8 mouse cellular contexts compared by ENCODE assay signal in the genomic region with DNA sequence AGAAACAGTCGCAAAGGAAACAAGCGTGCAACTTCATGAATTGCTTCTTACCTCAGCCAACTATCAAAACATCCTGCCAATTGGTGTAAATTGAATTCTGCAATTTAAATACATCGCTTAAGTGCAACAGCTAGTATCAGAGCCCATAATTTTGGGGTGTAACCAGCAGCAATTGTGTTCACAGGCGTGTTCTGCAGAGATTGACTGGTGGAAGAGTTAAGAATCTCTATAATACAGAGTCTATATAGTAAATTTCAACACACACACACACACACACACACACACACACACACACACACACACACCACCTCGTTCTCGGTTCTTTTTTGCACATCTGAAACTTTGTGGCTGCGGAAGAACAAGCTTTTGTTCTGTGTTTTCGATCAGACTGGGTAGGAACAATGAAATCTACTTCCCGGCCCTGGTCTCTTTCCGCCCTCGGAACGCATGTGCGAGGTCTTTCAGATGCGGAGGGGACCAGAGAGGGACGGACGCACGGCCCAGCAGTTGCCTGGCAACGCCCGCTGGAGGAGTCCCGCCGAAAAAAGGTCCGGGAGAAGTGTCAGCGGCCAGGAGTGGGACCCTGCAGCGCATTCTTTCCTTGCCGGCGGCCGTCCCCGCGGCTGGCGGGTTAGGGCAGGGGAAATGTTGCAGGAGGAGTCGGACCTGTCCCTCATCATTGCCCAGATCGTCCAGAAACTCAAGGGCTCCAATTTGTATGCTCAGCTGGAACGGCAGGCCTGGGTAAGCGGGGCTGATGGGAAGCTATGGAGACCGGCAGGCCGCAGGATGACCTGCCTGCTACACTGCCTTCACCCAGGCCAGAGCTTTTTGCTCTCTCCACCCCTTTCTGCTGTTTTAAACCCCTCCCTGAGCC. TPM values are rescaled to one million over a fixed set of nuclear protein-coding genes. Genes with fewer than 3 reads are reported as not detected.
A peak's percentile ranks its signal among the peaks of the same experiment; 100 is the strongest.
DNase-seq lines count a peak whose midpoint lies in the region; ATAC-seq and TF ChIP-seq lines count a peak whose summit lies in the region.

Gene Tbc1d19 (plus strand): TSS at position 492 of the 877 bp plus-strand sequence.

- H3K27me3 ChIP-seq in cerebellum, adult 2 months (ENCODE audit: control insufficient read depth, insufficient read depth, low read length) = no peaks in the 10 kb centered on the region
- H3K27me3 ChIP-seq in forebrain, postnatal 0 days (ENCODE audit: insufficient read depth, low read length) = no peaks in the 10 kb centered on the region
- H3K27me3 ChIP-seq in neural tube, embryonic 15.5 days (replicated peaks) = no peaks in the 10 kb centered on the region; the same call in 1 of the 2 replicates

- no peaks in the 10 kb centered on the region for H3K9me3 ChIP-seq in ES-E14 (ENCODE audit: control insufficient read depth, insufficient read depth, low read depth, low read length)
- H3K9me3 ChIP-seq in forebrain, postnatal 0 days (ENCODE audit: low read length) = no peaks in the 10 kb centered on the region
- H3K9me3 ChIP-seq in neural tube, embryonic 15.5 days (replicated peaks) = no peaks in the 10 kb centered on the region

- intact Hi-C loops in heart, postnatal 36 days (cut with DNase I) = no loop called here

- TF ChIP-seq POLR2A in cerebellum, adult 2 months (IDR thresholded peaks at IDR 0.05; ENCODE audit: borderline replicate concordance, insufficient read depth, low read length) = no peak
- TF ChIP-seq POLR2A in lung, adult 2 months (IDR thresholded peaks at IDR 0.05; ENCODE audit: borderline replicate concordance, extremely low read depth, low read depth, low read length) = no peak; the same call in 1 of the 2 replicates

- ATAC-seq in forebrain, postnatal 0 days = peak; percentile 100
- peak; percentile 99 for ATAC-seq in neural tube, embryonic 15.5 days (ENCODE audit: low FRiP score)

- in situ Hi-C loops in ES-E14 (cut with MboI; ENCODE audit: low sequenced_read_pairs in 2 of 2, unreplicated experiment in 2 of 2) = no loop called here

- peak; percentile 81 for DNase-seq in ES-E14 (ENCODE audit: low read depth, low spot score)
- peak; percentile 86 to 90 for DNase-seq in cerebellum, adult 2 months
- peak; percentile 91 for DNase-seq in forebrain, postnatal 0 days
- peak; percentile 86 to 87 for DNase-seq in heart, postnatal 36 days
- peak; percentile 86 to 88 for DNase-seq in layer of hippocampus, adult 2 months (ENCODE audit: low spot score in 2 of 2)
- DNase-seq in lung, adult 2 months = peak; percentile 87
- peak; percentile 87 for DNase-seq in testis, postnatal 10 days (ENCODE audit: low spot score)

- H3K9ac ChIP-seq in ES-E14 (ENCODE audit: insufficient read depth, low read depth, low read length, poor library complexity, severe bottlenecking) = peak within 1 kb of the TSS; percentile 88
- H3K9ac ChIP-seq in forebrain, postnatal 0 days = peak within 1 kb of the TSS; percentile 81
- peak within 1 kb of the TSS; percentile 64 for H3K9ac ChIP-seq in neural tube, embryonic 15.5 days (replicated peaks)

- 5% methylated on average over 36 of the region's 36 CpGs for WGBS in cerebellum, adult 2 months
- WGBS in forebrain, postnatal 0 days = 4% methylated on average over 36 of the region's 36 CpGs
- 5% methylated on average over 36 of the region's 36 CpGs for WGBS in lung, adult 2 months
- 6% methylated on average over 36 of the region's 36 CpGs for WGBS in neural tube, embryonic 15.5 days

- no peaks in the 10 kb centered on the region for H3K36me3 ChIP-seq in ES-E14 (ENCODE audit: control insufficient read depth, insufficient read depth, low read length, poor library complexity, severe bottlenecking)
- no peaks in the 10 kb centered on the region for H3K36me3 ChIP-seq in forebrain, postnatal 0 days (ENCODE audit: insufficient read depth)
- no peaks in the 10 kb centered on the region for H3K36me3 ChIP-seq in neural tube, embryonic 15.5 days

- peaks cover 0 to 2% of the 10 kb centered on the region in 2 experiments; a peak in 1 of 4 replicates for H3K4me1 ChIP-seq in ES-E14 (ENCODE audit: control insufficient read depth in 2 of 2, insufficient read depth in 2 of 2, low read length in 2 of 2, poor library complexity in 1 of 2)
- no peaks in the 10 kb centered on the region for H3K4me1 ChIP-seq in cerebellum, adult 2 months (ENCODE audit: control insufficient read depth, insufficient read depth, low read length)
- 0 out of 2 replicates have a peak, but pooled peaks cover 10% of the 10 kb centered on the region for H3K4me1 ChIP-seq in forebrain, postnatal 0 days (ENCODE audit: insufficient read depth)
- no peaks in the 10 kb centered on the region; the same call in 1 of the 2 replicates for H3K4me1 ChIP-seq in lung, adult 2 months (ENCODE audit: control insufficient read depth, insufficient read depth, low read length)
- H3K4me1 ChIP-seq in neural tube, embryonic 15.5 days = peaks cover 22% of the 10 kb centered on the region

- H3K27ac ChIP-seq in ES-E14 (ENCODE audit: insufficient read depth, low read depth, low read length, poor library complexity, severe bottlenecking) = no peak within 1 kb of the TSS
- no peak within 1 kb of the TSS for H3K27ac ChIP-seq in cerebellum, adult 2 months (ENCODE audit: insufficient read depth, low read length)
- peak within 1 kb of the TSS; percentile 67 for H3K27ac ChIP-seq in forebrain, postnatal 0 days (ENCODE audit: low read depth, low read length)
- peak within 1 kb of the TSS; percentile 90 for H3K27ac ChIP-seq in layer of hippocampus, adult 2 months
- H3K27ac ChIP-seq in neural tube, embryonic 15.5 days (replicated peaks) = peak within 1 kb of the TSS; percentile 81

- H3K4me3 ChIP-seq in ES-E14 (ENCODE audit: insufficient read depth in 1 of 2, low read depth in 1 of 2, low read length in 2 of 2, poor library complexity in 1 of 2, severe bottlenecking in 1 of 2) = peak within 1 kb of the TSS; percentile 83 to 95
- H3K4me3 ChIP-seq in cerebellum, adult 2 months (replicated peaks; ENCODE audit: insufficient read depth, low read depth, low read length) = peak within 1 kb of the TSS; percentile 86
- peak within 1 kb of the TSS; percentile 90 for H3K4me3 ChIP-seq in forebrain, postnatal 0 days (ENCODE audit: low read depth, low read length)
- peak within 1 kb of the TSS; percentile 99 for H3K4me3 ChIP-seq in layer of hippocampus, adult 2 months
- peak within 1 kb of the TSS; percentile 88 for H3K4me3 ChIP-seq in lung, adult 2 months (replicated peaks; ENCODE audit: extremely low read depth, low read depth, low read length)
- H3K4me3 ChIP-seq in neural tube, embryonic 15.5 days (replicated peaks) = peak within 1 kb of the TSS; percentile 92

- TF ChIP-seq CTCF in cerebellum, adult 2 months (IDR thresholded peaks at IDR 0.05; ENCODE audit: borderline replicate concordance, insufficient read depth, low read depth, low read length) = no peak
- no peak; the same call in 1 of the 2 replicates for TF ChIP-seq CTCF in forebrain, postnatal 0 days (IDR thresholded peaks at IDR 0.05; ENCODE audit: low read depth)
- TF ChIP-seq CTCF in layer of hippocampus, adult 2 months (conservative IDR thresholded peaks at IDR 0.05) = no peak
- TF ChIP-seq CTCF in lung, adult 2 months (IDR thresholded peaks at IDR 0.05; ENCODE audit: insufficient read depth, low read length) = no peak

- peak within 1 kb of the TSS; percentile 61 for H3K4me2 ChIP-seq in forebrain, postnatal 0 days (ENCODE audit: low read depth)
- H3K4me2 ChIP-seq in neural tube, embryonic 15.5 days = peak within 1 kb of the TSS; percentile 65

TF ChIP-seq in ES-E14, 5 proteins besides CTCF, POLR2A, EP300 and RAD21:
- TF ChIP-seq ZNF384 (IDR thresholded peaks at IDR 0.05; ENCODE audit: low read depth, low read length) (no peak), ZC3H11A (IDR thresholded peaks at IDR 0.05; ENCODE audit: borderline replicate concordance, low read depth, low read length) (0 out of 2 replicates have a peak, but pooled peaks have one; percentile 1), HCFC1 (IDR thresholded peaks at IDR 0.05; ENCODE audit: borderline replicate concordance, insufficient read depth, low read length) (peak; percentile 85), MAFK (IDR thresholded peaks at IDR 0.05; ENCODE audit: insufficient read depth, low read depth, low read length) (no peak)
TF ChIP-seq in ES-E14: peak in this region for 2.

RNA-seq across cellular contexts. Expression of gene Tbc1d19, which starts in this region (rescaled TPM):
- 19.2 and 20.6 TPM in 2 replicates for total RNA-seq in ES-E14 (2012; rRNA removed)
- polyA plus RNA-seq in cerebellum, adult 2 months (2012; rRNA removed) = 44.5 and 45.0 TPM in 2 replicates
- 55.9 and 58.8 TPM in 2 replicates for total RNA-seq in forebrain, postnatal 0 days (2014; rRNA removed)
- polyA plus RNA-seq in forebrain, postnatal 0 days (2015; fragmentation: Nextera tagmentation; extraction: Ambion mirVana) = 42.5 and 44.1 TPM in 2 replicates
- 10 to 100 TPM; 18.3 to 22.3 TPM for total RNA-seq in heart, postnatal 36 days (2021)
- 10 to 100 TPM; 45.7 to 48.4 TPM for total RNA-seq in layer of hippocampus, adult 2 months (2021)
- 12.5 and 15.0 TPM in 2 replicates for polyA plus RNA-seq in lung, adult 2 months (2012; rRNA removed)
- polyA plus RNA-seq in neural tube, embryonic 15.5 days (2015; fragmentation: Nextera tagmentation; extraction: Ambion mirVana) = 66.9 and 71.5 TPM in 2 replicates

Comparison
In these comparisons a context has a peak if more than half of its experiments do, and no peak if none do; other contexts are left out.
1. H3K27ac ChIP-seq: peak in forebrain, postnatal 0 days (single experiment), layer of hippocampus, adult 2 months (single experiment) and neural tube, embryonic 15.5 days (single experiment); none in ES-E14 (single experiment) and cerebellum, adult 2 months (single experiment).
2. Peak in every context shown above with its lines, with median percentiles within 50 percentile points of each other: DNase-seq, H3K4me3 ChIP-seq and H3K9ac ChIP-seq.